Mouse (Mus musculus) liver, embryonic 16.5 days (tissue): ENCODE data around the gene Lrrc8c. TPM values are rescaled to one million over a fixed set of nuclear protein-coding genes. Genes with fewer than 3 reads are reported as not detected.
A peak's percentile ranks its signal among the peaks of the same experiment; 100 is the strongest.

Experiments used
- ATAC-seq: fragments of 200-750 bp; cut with Nextera tagmentation; 2 replicates; pipeline ENCODE4 v1.8.0; 2017; ENCODE audit warnings: low read depth, mild to moderate bottlenecking, moderate number of reproducible peaks, moderate library complexity
- H3K27ac ChIP-seq: fragments of 300-500 bp; sonication (generic); 2 replicates; pipeline ENCODE4 v1.5.1; 2014; ENCODE audit warnings: mild to moderate bottlenecking, low read length
- H3K27me3 ChIP-seq: fragments of 300-500 bp; sonication (generic); 2 replicates; pipeline ENCODE4 v1.6.1; 2014; ENCODE audit warnings: low read depth, low read length, mixed read lengths; ENCODE audit not compliant: control insufficient read depth, insufficient read depth
- H3K36me3 ChIP-seq: fragments of 300-500 bp; sonication (generic); 2 replicates; pipeline ENCODE4 v1.6.1; 2014; ENCODE audit warnings: mild to moderate bottlenecking; ENCODE audit not compliant: control insufficient read depth, insufficient read depth
- H3K4me1 ChIP-seq: fragments of 300-500 bp; sonication (generic); 2 replicates; pipeline ENCODE4 v1.6.1; 2014; ENCODE audit warnings: low read depth, low read length, mixed read lengths; ENCODE audit not compliant: control insufficient read depth
- H3K4me2 ChIP-seq: fragments of 300-500 bp; sonication (generic); 2 replicates; pipeline ENCODE4 v1.6.1; 2014; ENCODE audit warnings: low read depth, low read length, mixed read lengths
- H3K4me3 ChIP-seq: fragments of 300-500 bp; sonication (generic); 2 replicates; pipeline ENCODE4 v1.5.1; 2014; ENCODE audit warnings: low read depth, mild to moderate bottlenecking, low read length
- H3K9ac ChIP-seq: fragments of 300-500 bp; sonication (generic); 2 replicates; pipeline ENCODE4 v1.6.1; 2014; ENCODE audit warnings: low read depth, low read length
- H3K9me3 ChIP-seq: fragments of 300-500 bp; sonication (generic); replicated peaks from 2 replicates; pipeline ENCODE4 v1.6.1; 2016; ENCODE audit warnings: low read length; ENCODE audit not compliant: control insufficient read depth
- WGBS: fragments of 180-500 bp; shearing (Covaris S2); extraction: QIAGEN DNeasy Blood & Tissue Kit; methylation state at CpG from one replicate; pipeline ENCODE4 v1.1.7; 2014; ENCODE audit not compliant: insufficient replicate concordance; 5-methylcytosine and 5-hydroxymethylcytosine counted together
- polyA plus RNA-seq: library from polyadenylated mRNA; unstranded; fragments of >200 nt; fragmentation: Nextera tagmentation; extraction: Ambion mirVana; gene quantifications from 2 replicates; pipeline ENCODE4 v1.2.1, GENCODE M21; 2015

Gene Lrrc8c
- polyA plus RNA-seq, 1 experiment from 2014 or later: 14.0 TPM

- H3K9me3 ChIP-seq: no peaks in the 10 kb centered on the region
- WGBS: 88% methylated on average over 9 of the region's 9 CpGs
- H3K4me3 ChIP-seq: no peak overlapping the region
Observed at GRCm38 (mm10) chr5:105593630-105594029, 74.4 kb downstream of the Lrrc8c start.

GRCm38 (mm10) chr5:105598866-105599265, 79.7 kb downstream of the Lrrc8c start:
- no peaks in the 10 kb centered on the region for H3K9me3 ChIP-seq
- H3K36me3 ChIP-seq: no peaks in the 10 kb centered on the region
- no peak overlapping the region for H3K9ac ChIP-seq
- H3K27ac ChIP-seq: no peak overlapping the region
- no peaks in the 10 kb centered on the region for H3K4me1 ChIP-seq
- no peak overlapping the region for H3K4me3 ChIP-seq
- peak; percentile 45; the same call in 1 of the 2 replicates for ATAC-seq
- no peak overlapping the region for H3K4me2 ChIP-seq
- no peaks in the 10 kb centered on the region for H3K27me3 ChIP-seq
- 49% methylated on average over 9 of the region's 9 CpGs for WGBS

More at GRCm38 (mm10) chr5:105593630-105594029, 74.4 kb downstream of the Lrrc8c start:
- Histone ChIP-seq H3K27me3 (no peaks in the 10 kb centered on the region), H3K9ac (no peak overlapping the region), H3K4me1 (no peaks in the 10 kb centered on the region), H3K36me3 (no peaks in the 10 kb centered on the region), H3K27ac (no peak overlapping the region), H3K4me2 (no peak overlapping the region)
- no peak for ATAC-seq

- H3K9ac ChIP-seq: no peak overlapping the region
- no peak overlapping the region for H3K27ac ChIP-seq
- WGBS: 54% methylated on average over 4 of the region's 4 CpGs
- no peaks in the 10 kb centered on the region for H3K9me3 ChIP-seq
- ATAC-seq: no peak
- H3K27me3 ChIP-seq: no peaks in the 10 kb centered on the region
- H3K36me3 ChIP-seq: no peaks in the 10 kb centered on the region
- no peak overlapping the region for H3K4me3 ChIP-seq
- H3K4me1 ChIP-seq: no peaks in the 10 kb centered on the region
- H3K4me2 ChIP-seq: no peak overlapping the region
Observed at GRCm38 (mm10) chr5:105599315-105599714, 80.1 kb downstream of the Lrrc8c start.

GRCm38 (mm10) chr5:105600998-105601397, 81.8 kb downstream of the Lrrc8c start:
- WGBS: 69% methylated on average over 4 of the region's 5 CpGs
- no peak overlapping the region for H3K27ac ChIP-seq
- no peaks in the 10 kb centered on the region for H3K4me1 ChIP-seq
- no peaks in the 10 kb centered on the region for H3K9me3 ChIP-seq
- no peak overlapping the region for H3K9ac ChIP-seq
- H3K27me3 ChIP-seq: no peaks in the 10 kb centered on the region
- H3K4me3 ChIP-seq: no peak overlapping the region
- no peak overlapping the region for H3K4me2 ChIP-seq
- no peak for ATAC-seq
- H3K36me3 ChIP-seq: no peaks in the 10 kb centered on the region

GRCm38 (mm10) chr5:105602585-105602984, 83.4 kb downstream of the Lrrc8c start:
- Histone ChIP-seq H3K27me3 (no peaks in the 10 kb centered on the region), H3K27ac (no peak overlapping the region), H3K9me3 (no peaks in the 10 kb centered on the region), H3K36me3 (peaks cover 13% of the 10 kb centered on the region), H3K4me2 (no peak overlapping the region), H3K4me3 (no peak overlapping the region), H3K9ac (no peak overlapping the region), H3K4me1 (no peaks in the 10 kb centered on the region)
- ATAC-seq: no peak
- WGBS: 77% methylated on average over 9 of the region's 9 CpGs

GRCm38 (mm10) chr5:105605736-105606135, 86.5 kb downstream of the Lrrc8c start:
- ATAC-seq: no peak
- no peak overlapping the region for H3K27ac ChIP-seq
- H3K4me3 ChIP-seq: no peak overlapping the region
- no peaks in the 10 kb centered on the region for H3K9me3 ChIP-seq
- H3K9ac ChIP-seq: no peak overlapping the region
- no peaks in the 10 kb centered on the region for H3K4me1 ChIP-seq
- no peak overlapping the region for H3K4me2 ChIP-seq
- H3K36me3 ChIP-seq: peaks cover 21% of the 10 kb centered on the region
- WGBS: 82% methylated on average over 9 of the region's 9 CpGs
- no peaks in the 10 kb centered on the region for H3K27me3 ChIP-seq

GRCm38 (mm10) chr5:105609683-105610082, 90.5 kb downstream of the Lrrc8c start:
- H3K27me3 ChIP-seq: no peaks in the 10 kb centered on the region
- peaks cover 21% of the 10 kb centered on the region for H3K36me3 ChIP-seq
- no peak overlapping the region for H3K27ac ChIP-seq
- ATAC-seq: peak; percentile 13; the same call in 1 of the 2 replicates
- H3K4me2 ChIP-seq: no peak overlapping the region
- H3K4me3 ChIP-seq: no peak overlapping the region
- H3K9ac ChIP-seq: no peak overlapping the region
- 77% methylated on average over 12 of the region's 12 CpGs for WGBS
- no peaks in the 10 kb centered on the region for H3K9me3 ChIP-seq
- no peaks in the 10 kb centered on the region for H3K4me1 ChIP-seq

- no peak overlapping the region for H3K27ac ChIP-seq
- no peaks in the 10 kb centered on the region for H3K9me3 ChIP-seq
- no peak overlapping the region for H3K4me3 ChIP-seq
- no peak for ATAC-seq
- peaks cover 5% of the 10 kb centered on the region for H3K36me3 ChIP-seq
- no peak overlapping the region for H3K9ac ChIP-seq
- 35% methylated on average over 9 of the region's 9 CpGs for WGBS
- no peak overlapping the region for H3K4me2 ChIP-seq
- H3K4me1 ChIP-seq: no peaks in the 10 kb centered on the region; the same call in 1 of the 2 replicates
- no peaks in the 10 kb centered on the region for H3K27me3 ChIP-seq
Observed at GRCm38 (mm10) chr5:105613002-105613401, 93.8 kb downstream of the Lrrc8c start.

- H3K4me3 ChIP-seq: no peak overlapping the region
- no peak overlapping the region for H3K4me2 ChIP-seq
- no peak overlapping the region for H3K27ac ChIP-seq
- no peaks in the 10 kb centered on the region; the same call in 1 of the 2 replicates for H3K4me1 ChIP-seq
- H3K36me3 ChIP-seq: no peaks in the 10 kb centered on the region
- 60% methylated on average over 5 of the region's 5 CpGs for WGBS
- H3K9ac ChIP-seq: no peak overlapping the region
- no peaks in the 10 kb centered on the region for H3K27me3 ChIP-seq
- no peaks in the 10 kb centered on the region for H3K9me3 ChIP-seq
- ATAC-seq: no peak
Observed at GRCm38 (mm10) chr5:105614000-105614399, 94.8 kb downstream of the Lrrc8c start.
